Mouse (Mus musculus) retina, postnatal 1 day (tissue): ENCODE measurements around the gene Rapgef6.

Experiments used
- DNase-seq: peaks from one replicate; pipeline ENCODE4 v3.0.0-alpha.2; 2012

The Rapgef6 gene

DNA sequence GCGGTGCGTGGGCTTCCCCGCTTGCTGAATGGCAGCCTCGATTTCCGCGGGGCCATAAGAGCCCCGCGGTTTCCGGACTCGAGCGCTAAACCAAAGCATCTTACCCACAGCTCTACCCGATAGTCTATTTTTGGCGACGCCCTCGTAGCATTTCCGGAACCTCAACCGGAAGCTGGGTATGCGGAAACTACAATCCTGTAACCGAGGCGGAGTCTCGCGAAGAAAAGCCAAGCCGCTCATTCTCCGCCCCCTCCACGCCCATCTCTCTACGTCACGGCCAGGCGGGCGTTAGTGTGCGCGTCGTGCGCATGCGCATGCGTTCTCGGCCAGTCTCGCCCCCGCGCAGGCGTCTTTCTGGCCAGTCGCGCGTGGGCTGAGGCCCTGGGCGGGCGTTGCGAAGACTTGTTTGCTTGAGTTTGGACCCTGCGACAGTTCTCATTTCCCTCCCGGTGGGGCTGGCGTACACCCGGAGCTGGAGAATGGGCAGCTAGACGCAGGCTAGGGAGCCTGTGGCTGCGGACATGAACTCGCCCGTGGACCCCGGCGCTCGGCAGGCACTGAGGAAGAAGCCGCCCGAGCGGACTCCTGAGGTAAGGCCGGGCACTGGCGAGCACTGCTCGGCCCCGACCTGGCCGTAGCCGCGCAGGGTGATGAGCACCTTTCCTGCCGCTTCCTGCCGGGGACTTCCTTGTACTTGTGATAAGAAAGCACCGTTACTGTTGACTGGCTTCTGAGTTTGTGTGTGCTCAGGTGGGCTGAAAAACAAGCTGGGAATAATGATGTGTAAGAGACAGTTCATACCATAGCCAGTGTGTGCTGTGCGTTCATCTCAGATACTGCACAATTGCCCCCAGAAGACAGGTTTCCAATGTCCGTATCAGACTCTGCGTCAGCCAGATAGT, at the start of gene Rapgef6:
TSS of gene Rapgef6 (plus strand) at position 319 of the 902 bp plus-strand sequence.
- DNase-seq, result peak; percentile 99

DNA sequence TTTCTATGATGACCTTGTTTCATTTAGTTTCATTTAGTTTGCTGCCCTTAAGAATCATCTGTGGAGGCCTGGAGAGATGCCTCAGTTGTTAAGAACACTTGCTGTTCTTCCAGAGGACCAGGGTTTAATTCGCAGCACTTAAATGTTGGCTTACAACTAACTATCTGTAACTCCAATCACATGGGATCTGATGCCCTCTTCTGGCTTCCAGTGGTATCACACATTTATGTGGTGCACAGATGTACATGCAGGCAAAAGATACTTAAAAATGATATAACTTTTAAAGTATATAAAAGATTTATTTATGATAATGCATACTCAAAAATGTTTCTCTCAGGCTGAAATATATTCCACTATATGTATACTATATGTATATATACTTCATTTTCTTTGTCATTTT, 44.2 kb upstream of the Rapgef6 start:
- DNase-seq, result peak; percentile 24

DNA sequence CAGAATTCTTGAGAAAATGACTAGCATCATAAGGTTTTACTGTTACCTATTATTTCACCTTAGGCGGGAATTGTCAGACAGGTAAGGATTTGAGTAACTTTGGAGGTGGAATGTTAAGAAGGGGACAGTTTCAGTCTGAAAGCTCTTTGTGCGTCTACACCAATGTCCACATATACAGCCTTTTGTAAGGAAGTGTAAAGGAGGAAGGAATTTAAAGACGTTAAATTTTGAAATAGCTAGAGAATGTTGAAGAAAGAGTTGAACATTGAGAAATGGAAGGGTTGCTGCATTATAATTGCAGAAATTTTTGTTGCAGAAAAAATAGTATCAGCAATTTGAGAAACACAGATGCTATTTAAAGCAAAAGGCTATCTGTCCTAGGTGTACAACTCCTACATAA, 36.6 kb upstream of the Rapgef6 start:
- no peak for DNase-seq

DNA sequence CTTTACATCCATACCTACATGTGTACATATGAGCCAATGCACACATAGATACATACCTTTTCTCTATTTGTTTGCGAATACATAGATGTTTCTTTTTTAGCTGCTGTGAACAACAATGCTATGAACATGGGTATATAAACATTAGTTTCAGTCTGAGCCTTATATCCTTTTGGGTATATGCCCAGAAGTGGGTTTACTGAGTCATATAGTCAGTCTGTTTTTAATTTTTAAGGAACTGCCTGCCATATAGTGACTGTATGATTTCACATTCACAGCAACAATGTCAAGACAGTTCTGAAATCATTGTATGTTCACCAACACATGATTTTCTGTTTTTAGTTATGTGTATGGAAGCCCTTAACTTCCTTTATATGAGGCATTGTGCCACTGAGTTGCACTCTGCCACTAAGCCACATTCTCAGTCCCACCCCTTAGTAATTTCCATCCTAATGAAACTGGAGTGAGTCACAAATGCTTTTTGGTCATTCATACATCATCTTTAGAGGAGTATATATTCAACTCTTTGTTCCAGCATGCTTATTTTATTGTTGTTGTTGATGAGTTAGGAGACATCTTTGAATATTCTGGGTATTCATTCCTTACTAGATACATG, 30.6 kb upstream of the Rapgef6 start:
- no peak for DNase-seq

DNA sequence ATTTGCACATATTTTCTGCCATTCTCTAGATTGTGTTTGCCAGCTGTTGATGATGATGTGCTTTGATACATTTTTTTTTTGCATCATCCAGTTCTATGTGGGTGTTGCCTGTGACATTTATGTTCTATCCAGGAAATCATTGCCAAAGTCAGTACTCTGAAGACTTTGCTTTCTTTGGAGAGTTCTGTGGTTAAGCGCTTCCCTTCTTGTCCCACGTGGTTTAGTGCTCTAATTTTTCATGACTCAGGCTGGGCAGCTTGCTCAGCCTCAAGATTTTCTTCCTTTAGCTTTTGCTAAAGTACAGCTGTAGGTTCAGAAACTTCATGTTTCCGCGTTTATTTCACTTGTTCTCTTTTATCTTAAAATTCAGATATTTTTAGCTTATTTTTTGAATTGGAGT, 30.1 kb upstream of the Rapgef6 start:
- DNase-seq, result no peak

DNA sequence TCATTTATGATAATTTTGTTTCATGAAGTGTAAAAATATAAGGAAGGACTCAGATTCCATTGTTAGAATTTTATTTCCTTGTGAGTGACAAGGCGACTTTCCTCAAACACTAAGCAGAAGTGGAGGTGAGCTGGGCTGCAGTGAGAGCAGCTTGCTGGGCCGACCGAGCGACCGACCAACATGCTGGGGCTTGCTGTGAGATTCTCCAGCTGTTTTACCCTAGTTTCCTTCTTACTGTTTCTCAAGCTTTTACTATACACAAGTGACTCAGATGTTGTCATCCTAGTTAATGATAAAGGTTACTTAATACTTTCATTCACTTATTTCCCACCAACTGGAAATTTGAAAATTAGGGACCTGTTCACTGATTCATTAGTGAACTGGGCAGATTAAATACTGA, 22.8 kb upstream of the Rapgef6 start:
- DNase-seq, result no peak

DNA sequence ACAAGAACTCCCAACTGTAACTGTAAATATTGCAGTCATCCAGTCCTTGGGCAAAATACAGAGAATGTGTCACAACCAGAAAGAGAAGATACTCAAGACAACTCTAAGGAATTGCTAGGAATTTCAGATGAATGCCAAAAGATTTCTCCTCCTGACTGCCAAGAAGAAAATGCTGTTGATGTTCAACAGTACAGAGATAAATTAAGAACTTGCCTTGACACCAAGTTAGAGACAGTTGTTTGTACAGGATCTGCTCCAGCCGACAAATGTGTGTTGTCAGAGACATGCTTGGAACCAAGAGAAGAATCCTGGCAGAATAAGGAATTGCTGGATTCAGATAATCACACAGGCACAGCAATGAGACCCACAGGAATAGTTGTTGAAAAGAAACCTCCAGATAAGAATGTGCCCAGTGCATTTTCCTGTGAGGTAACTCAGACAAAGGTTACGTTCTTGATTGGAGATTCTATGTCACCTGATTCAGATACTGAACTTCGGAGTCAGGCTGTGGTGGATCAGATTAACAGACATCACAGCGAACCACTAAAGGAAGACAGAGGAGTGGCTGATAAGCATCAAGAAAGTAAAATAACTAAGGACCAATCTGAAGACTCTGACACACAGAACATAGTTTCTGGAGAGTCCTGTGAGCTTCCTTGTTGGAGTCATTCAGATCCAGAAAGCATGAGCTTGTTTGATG, 20.0 kb upstream of the Rapgef6 start:
- DNase-seq, result no peak

DNA sequence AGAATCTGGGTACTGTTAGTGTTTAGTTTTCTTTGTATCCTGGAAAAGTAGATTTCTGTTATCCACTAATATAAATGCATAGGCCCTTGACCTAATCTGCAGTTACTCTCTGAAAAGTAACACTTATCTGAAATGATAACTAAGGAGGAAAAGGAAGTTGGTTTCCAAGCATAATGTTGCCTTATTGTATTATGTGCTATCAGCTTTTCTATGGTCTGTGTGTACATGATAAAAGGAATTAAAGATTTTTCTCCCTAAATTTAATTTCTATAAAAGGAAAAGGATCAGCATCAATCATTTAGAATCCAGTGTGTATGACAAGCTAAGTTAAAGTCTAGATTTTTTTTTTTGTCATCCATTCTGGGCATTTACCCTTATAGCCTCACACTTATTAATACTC, 9.1 kb upstream of the Rapgef6 start:
- no peak for DNase-seq

DNA sequence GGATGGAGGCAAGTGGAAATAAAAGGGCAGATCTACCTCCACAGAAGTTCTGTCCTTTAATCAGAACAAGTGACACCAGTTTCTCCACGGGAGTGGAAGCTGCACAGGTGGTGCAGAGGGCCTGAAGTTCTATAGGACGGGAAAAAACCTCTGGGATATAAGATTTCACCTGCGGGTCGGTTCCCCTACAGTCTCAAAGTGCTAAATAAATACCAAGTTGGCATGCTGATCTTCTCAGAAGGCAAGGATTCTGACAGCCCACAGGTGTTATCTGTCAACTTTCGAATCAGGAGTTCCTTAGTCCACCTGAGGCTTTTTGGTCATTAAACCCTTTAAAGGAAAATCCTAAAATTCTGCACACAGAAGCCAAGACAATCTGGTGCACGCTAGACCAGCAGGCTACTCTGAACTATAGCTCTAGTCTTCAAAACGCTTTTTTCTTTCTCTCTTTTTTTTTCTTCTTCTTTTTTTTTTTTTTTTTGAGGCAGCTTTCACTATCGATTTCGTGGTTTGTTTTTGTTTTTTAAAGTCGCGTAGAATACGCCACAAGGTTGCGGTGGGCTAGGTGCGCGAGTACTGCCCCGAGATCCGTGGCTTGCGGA, 619 bp upstream of the Rapgef6 start:
- no peak for DNase-seq

DNA sequence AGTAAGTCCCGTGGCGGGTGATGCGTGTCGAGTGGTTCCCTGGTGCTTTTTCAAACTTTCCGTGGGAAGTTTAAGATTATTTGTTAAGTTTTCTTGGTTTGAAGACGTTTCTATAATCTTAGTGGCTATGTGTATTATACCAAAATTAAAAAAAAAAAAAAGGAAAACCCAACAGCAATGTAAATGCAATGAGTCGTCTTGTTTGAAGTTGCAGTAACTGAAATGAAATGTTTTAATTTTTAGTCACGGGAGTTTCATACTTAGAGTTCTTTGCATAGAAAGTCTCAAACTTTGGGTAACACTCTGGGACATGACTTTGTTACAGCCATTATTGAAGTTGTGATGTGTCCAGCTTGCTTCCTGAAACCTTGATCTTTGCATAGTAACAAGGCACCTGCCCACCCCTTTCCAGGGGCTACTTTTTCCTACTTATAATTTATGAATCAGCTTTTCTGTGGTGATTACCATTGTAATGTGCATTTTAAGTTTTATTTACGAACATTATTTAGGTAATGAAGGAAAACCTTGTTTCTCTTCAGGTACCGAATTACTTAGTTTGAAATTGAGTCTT, 869 bp downstream of the Rapgef6 start:
- DNase-seq, result no peak

DNA sequence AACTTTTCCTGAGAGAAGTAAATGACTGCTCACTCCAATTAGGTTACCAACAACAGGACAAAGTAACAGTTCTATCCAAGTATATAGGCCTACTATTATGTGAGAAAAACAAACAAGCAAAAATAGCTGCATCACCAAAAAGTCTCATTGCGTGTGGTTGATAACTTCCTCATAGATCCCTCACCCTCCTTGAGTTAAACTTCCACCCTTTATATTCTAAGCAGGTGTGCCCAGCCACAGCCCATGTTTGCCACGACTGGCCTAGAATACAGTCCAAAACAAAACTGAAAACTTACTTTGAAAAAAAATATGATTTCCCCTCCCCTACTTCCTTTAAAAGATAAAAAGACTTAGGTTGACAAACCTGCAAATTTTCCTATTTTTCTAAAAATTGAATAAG, 5.4 kb downstream of the Rapgef6 start:
- no peak for DNase-seq

DNA sequence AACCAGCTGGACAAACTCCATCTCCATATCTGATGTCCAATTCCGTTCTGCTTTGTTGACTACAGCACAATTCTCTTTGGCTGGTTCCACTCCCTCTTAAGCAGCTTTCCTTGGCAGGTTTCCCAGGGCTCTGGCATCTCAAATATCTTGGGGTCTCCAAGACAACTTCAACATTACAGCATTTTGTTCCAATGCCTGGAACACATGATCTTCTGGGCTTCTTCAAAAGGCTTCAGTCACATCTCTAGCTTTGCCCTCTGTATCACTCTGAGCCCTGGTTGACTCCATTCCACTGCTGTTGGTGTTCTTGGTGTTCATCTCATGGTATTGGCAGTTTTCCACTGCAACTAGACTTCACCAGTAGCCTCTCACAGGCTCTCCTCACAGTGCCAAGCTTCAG, 7.7 kb downstream of the Rapgef6 start:
- DNase-seq, result no peak

DNA sequence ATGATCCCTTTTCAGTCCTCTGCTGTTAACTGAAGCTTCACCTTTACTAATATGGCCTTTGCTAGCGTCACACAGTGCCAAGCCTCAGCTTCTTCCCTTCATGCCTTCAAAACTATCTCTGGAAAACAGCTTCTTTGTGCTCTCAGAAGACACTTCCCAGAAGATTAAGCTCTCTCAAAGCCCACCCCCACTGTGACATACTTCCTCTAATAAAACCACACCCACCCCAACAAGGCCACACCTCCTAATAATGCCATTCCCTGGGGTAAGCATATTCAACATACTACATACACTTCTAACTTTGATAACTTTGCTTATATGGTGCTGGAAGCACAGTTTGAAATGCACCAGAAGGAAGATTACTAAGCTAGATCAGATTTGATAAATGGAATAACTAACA, 8.3 kb downstream of the Rapgef6 start:
- no peak for DNase-seq

DNA sequence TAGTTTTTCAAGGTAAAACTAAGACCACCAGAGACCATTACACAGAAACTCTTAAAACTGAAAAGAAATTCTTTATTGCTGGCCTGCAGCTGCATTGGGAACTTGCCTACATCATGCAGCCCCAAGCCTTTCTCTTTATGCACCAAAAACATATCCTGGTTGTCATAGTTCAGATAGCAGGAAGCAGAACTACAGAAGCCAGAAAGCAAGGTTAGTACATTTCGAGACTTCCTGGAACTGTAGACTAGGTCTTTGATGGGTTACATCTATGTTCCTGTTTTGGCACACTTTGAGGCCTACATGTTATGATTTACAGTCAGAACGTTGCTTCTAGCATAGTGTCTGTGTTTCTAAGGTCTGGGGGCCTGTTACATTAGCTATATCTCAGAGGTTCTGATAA, 11.2 kb downstream of the Rapgef6 start:
- DNase-seq, result no peak

DNA sequence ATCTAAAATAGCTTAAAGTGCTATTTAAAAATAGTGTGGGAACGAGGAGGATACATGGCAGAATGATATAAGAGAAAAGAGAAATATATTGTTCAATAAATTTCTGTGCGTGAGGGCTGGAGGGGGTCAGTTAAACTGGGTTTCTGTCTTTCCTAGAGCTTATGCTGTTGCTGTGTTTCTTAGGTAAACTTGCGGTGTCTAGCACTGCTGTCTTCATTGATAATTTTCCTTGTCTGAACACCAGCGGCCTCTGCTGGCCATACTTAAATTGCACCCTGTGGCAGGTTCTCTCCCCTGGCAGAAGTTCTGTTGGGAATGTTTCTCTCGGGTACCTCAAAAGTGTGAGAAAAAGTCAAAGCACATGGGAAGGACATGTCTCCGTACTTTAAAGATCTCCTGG, 12.2 kb downstream of the Rapgef6 start:
- DNase-seq, result peak; percentile 69

DNA sequence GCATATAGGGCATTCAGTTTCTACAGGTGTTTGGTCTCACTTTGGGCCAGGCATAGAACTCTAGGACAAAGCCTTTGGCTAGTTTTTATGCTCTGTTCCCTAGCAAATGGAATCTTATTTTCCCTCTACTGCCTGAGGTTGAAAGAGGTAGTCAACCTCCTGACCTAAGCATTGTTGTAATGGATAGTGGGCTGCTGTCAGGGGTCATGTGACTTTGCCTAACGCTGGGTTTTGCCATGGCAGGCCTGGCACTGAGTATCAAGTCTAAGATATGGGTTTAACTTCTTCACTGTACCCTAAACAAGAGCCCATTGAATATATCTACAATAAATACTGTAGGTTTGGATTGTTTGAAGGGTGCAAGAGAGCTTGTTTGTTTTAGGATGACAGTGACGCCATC, 16.4 kb downstream of the Rapgef6 start:
- DNase-seq, result no peak

DNA sequence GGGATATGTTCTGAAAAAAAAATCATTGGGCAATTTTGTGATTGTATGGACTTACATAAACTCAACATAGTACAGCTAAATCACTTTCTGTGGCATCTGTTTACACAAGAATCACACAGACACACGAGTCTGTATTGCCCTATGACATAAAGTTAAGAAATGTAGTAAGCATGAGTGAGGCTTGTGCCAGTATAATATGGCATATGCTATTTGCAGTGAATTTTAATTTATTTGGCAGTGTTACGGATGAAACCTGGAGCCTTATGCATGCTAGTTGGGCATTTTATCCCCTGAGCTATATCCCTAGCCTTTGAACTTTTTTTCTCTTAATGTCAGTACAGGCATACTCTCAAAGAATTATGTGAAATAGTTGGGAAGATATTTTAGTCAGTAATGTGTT, 16.8 kb downstream of the Rapgef6 start:
- no peak for DNase-seq

DNA sequence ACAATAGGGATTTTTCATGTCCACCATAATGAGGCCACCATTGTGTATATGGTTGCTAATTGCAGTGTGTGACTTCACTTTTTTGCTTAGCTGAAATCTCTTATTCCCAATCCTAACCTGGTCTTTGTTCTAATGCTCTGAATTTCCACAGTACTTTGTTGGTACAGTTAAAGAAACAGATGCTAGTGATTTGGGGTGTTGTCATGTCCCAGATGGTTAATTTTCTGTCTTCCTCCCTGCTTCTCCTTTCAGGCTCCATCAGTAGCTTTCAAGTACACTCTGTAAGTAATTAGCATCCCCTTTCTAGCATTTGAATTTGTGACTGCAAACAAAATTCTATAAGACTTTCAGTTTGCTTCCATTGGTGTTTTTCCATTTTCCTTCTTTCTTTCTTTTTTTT, 17.7 kb downstream of the Rapgef6 start:
- DNase-seq, result no peak

DNA sequence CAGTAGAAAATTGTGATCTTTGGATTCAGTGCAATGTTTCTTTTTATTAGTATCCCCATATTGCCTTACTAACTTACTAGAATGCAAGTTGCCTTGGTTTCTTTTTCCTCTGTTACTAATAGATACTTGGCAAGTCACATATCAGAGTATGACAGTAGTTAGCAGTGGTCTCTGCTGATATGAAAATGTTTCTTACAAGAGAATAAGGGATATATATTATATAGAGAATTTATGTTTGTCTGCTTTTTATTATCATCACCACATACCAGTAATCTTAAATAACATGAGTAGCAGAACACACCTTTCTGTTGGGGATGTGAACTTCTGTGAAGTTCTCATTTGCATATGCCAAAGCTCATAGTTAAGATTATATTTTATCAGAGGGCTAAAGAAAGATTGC, 19.8 kb downstream of the Rapgef6 start:
- no peak for DNase-seq

DNA sequence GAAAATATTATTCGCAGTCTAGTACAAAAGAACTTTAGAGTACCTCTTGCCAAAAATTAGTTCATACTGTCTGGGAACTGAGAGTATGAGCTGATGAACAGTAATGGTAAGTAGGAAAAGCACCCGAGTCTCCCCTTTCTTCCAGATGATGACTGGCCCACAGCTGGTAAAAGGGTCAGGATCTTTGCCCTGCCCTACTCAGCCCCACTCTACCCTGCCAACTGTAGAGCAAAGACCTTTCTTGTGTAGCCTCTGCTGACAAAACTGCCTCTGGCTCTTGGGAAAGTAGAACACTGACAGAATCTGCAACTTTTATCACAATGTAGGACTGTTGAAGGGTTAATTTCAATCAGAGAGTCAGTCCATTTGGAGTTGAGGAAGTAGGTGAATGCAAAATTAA, 32.3 kb downstream of the Rapgef6 start:
- no peak for DNase-seq

DNA sequence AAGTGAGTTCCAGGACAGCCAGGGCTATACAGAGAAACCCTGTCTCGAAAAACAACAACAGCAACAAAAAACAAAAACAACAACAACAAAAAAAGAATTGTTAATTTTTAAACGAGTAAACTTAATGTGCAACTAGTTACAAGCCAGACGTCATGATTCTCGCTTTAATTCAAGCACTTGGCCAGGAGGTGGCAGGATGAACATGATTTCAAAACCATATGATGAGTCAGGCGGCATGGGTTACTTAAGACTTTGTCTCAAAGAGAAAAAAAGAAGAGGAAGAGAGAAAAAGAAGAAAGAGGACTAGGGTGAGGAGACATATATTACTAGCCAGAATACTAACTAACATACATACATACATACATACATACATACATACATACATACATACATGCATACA, 40.1 kb downstream of the Rapgef6 start:
- DNase-seq, result peak; percentile 2

DNA sequence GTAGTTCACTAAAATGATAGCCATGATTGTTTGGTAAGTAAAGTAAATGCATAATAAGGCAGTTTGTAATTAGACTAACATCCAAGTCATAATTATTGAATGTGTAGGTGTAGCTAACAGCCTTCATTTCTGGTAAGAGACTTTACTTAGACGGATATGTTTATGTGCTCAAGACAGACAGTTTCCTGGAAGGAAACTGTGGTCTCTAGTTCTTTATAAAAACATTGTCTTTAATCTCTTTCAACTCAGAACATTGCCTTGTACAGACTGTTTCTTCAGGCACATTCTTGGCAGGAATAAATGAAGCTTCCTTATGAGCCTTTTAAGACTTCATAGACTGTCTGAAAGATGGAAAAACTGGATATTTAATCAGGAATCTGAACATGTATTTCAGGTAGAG, 45.3 kb downstream of the Rapgef6 start:
- DNase-seq, result no peak

DNA sequence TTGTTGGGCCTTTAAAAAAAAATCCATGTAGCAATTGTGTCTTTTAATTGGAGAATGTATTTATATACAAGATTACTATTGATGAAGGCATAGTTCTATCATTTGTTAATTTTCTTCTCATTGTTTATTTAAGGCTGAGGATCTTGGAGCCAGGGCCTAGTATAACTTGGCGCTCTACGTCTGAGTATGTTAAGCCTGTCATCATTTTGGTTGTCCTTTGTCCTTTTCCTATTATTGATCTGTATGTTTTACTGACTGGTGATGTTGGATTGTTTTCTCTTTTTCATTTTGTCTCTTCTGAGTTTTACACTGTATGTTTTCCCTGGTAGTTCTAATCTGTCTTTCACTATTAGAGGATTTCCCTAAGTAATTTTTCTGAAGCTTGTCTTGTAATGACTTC, 52.1 kb downstream of the Rapgef6 start:
- no peak for DNase-seq
